Mouse (Mus musculus) lung, embryonic 14.5 days (tissue): Measurements from ENCODE around the gene Lrrc20. TPM values are rescaled to one million over a fixed set of nuclear protein-coding genes. Genes with fewer than 3 reads are reported as not detected.

ENCODE experiments used
- ATAC-seq: fragments of 200-750 bp; cut with Nextera tagmentation; 2 replicates; pipeline ENCODE4 v1.8.0; 2017; ENCODE audit warnings: mild to moderate bottlenecking, moderate TSS enrichment, moderate library complexity; ENCODE audit not compliant: insufficient read depth
- DNase-seq: peaks from one replicate; pipeline ENCODE4 v3.0.0-alpha.2; 2015
- H3K27ac ChIP-seq: fragments of 300-500 bp; sonication (generic); 2 replicates; pipeline ENCODE4 v1.5.1; 2014; ENCODE audit warnings: low read depth, mild to moderate bottlenecking, moderate library complexity
- H3K27me3 ChIP-seq: fragments of 300-500 bp; sonication (generic); 2 replicates; pipeline ENCODE4 v1.6.1; 2014; ENCODE audit warnings: low read length, control low read depth; ENCODE audit not compliant: insufficient read depth
- H3K36me3 ChIP-seq: fragments of 300-500 bp; sonication (generic); 2 replicates; pipeline ENCODE4 v1.6.1; 2014; ENCODE audit warnings: control low read depth; ENCODE audit not compliant: insufficient read depth
- H3K4me1 ChIP-seq: fragments of 300-500 bp; sonication (generic); 2 replicates; pipeline ENCODE4 v1.6.1; 2014; ENCODE audit warnings: antibody characterized with exemption, control low read depth; ENCODE audit not compliant: insufficient read depth
- H3K4me2 ChIP-seq: fragments of 300-500 bp; sonication (generic); 2 replicates; pipeline ENCODE4 v1.6.1; 2014; ENCODE audit warnings: mild to moderate bottlenecking
- H3K4me3 ChIP-seq: fragments of 300-500 bp; sonication (generic); 2 replicates; pipeline ENCODE4 v1.5.1; 2014; ENCODE audit warnings: low read depth, low read length
- H3K9ac ChIP-seq: fragments of 300-500 bp; sonication (generic); 2 replicates; pipeline ENCODE4 v1.6.1; 2014
- H3K9me3 ChIP-seq: fragments of 300-500 bp; sonication (generic); 2 replicates; pipeline ENCODE4 v1.6.1; 2016; ENCODE audit warnings: low read depth, low read length, control low read depth
- CTCF ChIP-seq: IDR thresholded peaks from 2 replicates; pipeline ENCODE4 v1.5.1; 2016; ENCODE audit warnings: antibody characterized with exemption, low read depth
- WGBS: fragments of 180-500 bp; shearing (Covaris S2); extraction: QIAGEN DNeasy Blood & Tissue Kit; methylation state at CpG from one replicate; pipeline ENCODE4 v1.1.7; 2014; 5-methylcytosine and 5-hydroxymethylcytosine counted together
- polyA plus RNA-seq: library from polyadenylated mRNA; unstranded; fragments of >200 nt; fragmentation: Nextera tagmentation; extraction: Ambion mirVana; gene quantifications from 2 replicates; pipeline ENCODE4 v1.2.1, GENCODE M21; 2014

The Lrrc20 gene
- polyA plus RNA-seq, 1 experiment from 2014 or later, result 9.8 TPM

- H3K4me1 ChIP-seq, result 0 out of 2 replicates have a peak, but pooled peaks cover 2% of the 10 kb centered on the region
- H3K36me3 ChIP-seq, result no peaks in the 10 kb centered on the region
- H3K4me2 ChIP-seq, result no peak overlapping the region
- H3K4me3 ChIP-seq, result no peak overlapping the region
- TF ChIP-seq CTCF, result no peak
- ATAC-seq (no peak), DNase-seq (no peak)
- no peak overlapping the region for H3K27ac ChIP-seq
- H3K9ac ChIP-seq, result no peak overlapping the region
- H3K27me3 ChIP-seq, result no peaks in the 10 kb centered on the region
- WGBS, result 59% methylated on average over 1 of the region's 1 CpGs
- no peaks in the 10 kb centered on the region for H3K9me3 ChIP-seq
Measured at GRCm38 (mm10) chr10:61474344-61474743, 1.3 kb upstream of the Lrrc20 start.

- Histone ChIP-seq H3K36me3 (no peaks in the 10 kb centered on the region), H3K9me3 (no peaks in the 10 kb centered on the region), H3K27me3 (no peaks in the 10 kb centered on the region), H3K9ac (peak overlapping the region; percentile 54), H3K4me2 (peak overlapping the region; percentile 98), H3K27ac (peak overlapping the region; percentile 83), H3K4me1 (0 out of 2 replicates have a peak, but pooled peaks cover 2% of the 10 kb centered on the region), H3K4me3 (peak overlapping the region; percentile 68)
- 4% methylated on average over 15 of the region's 15 CpGs for WGBS
- peak; percentile 21 for DNase-seq
- ATAC-seq, result no peak
- no peak for TF ChIP-seq CTCF
Measured at GRCm38 (mm10) chr10:61476440-61477165, 1.0 kb downstream of the Lrrc20 start.

GRCm38 (mm10) chr10:61479461-61479860, 3.9 kb downstream of the Lrrc20 start:
- Histone ChIP-seq H3K9ac (no peak overlapping the region), H3K4me2 (no peak overlapping the region), H3K27ac (no peak overlapping the region), H3K4me3 (no peak overlapping the region), H3K4me1 (0 out of 2 replicates have a peak, but pooled peaks cover 2% of the 10 kb centered on the region), H3K9me3 (no peaks in the 10 kb centered on the region), H3K36me3 (no peaks in the 10 kb centered on the region), H3K27me3 (no peaks in the 10 kb centered on the region)
- DNase-seq (no peak), ATAC-seq (no peak)
- 83% methylated on average over 10 of the region's 10 CpGs for WGBS
- no peak for TF ChIP-seq CTCF

- H3K4me2 ChIP-seq, result no peak overlapping the region
- ATAC-seq (no peak), DNase-seq (no peak)
- no peaks in the 10 kb centered on the region for H3K27me3 ChIP-seq
- 0 out of 2 replicates have a peak, but pooled peaks cover 2% of the 10 kb centered on the region for H3K4me1 ChIP-seq
- TF ChIP-seq CTCF, result no peak
- WGBS, result 89% methylated on average over 4 of the region's 4 CpGs
- H3K27ac ChIP-seq, result no peak overlapping the region
- no peak overlapping the region for H3K4me3 ChIP-seq
- no peaks in the 10 kb centered on the region for H3K36me3 ChIP-seq
- no peaks in the 10 kb centered on the region for H3K9me3 ChIP-seq
- no peak overlapping the region for H3K9ac ChIP-seq
Measured at GRCm38 (mm10) chr10:61479927-61480326, 4.3 kb downstream of the Lrrc20 start.

- no peaks in the 10 kb centered on the region for H3K36me3 ChIP-seq
- no peaks in the 10 kb centered on the region for H3K9me3 ChIP-seq
- H3K4me2 ChIP-seq, result no peak overlapping the region
- no peaks in the 10 kb centered on the region for H3K27me3 ChIP-seq
- 0 out of 2 replicates have a peak, but pooled peaks cover 2% of the 10 kb centered on the region for H3K4me1 ChIP-seq
- H3K4me3 ChIP-seq, result no peak overlapping the region
- DNase-seq (no peak), ATAC-seq (no peak)
- TF ChIP-seq CTCF, result no peak
- H3K9ac ChIP-seq, result no peak overlapping the region
- WGBS, result 51% methylated on average over 1 of the region's 1 CpGs
- no peak overlapping the region for H3K27ac ChIP-seq
Measured at GRCm38 (mm10) chr10:61480488-61480887, 4.9 kb downstream of the Lrrc20 start.

GRCm38 (mm10) chr10:61482771-61483170, 7.2 kb downstream of the Lrrc20 start:
- WGBS, result 83% methylated on average over 7 of the region's 7 CpGs
- ATAC-seq (no peak), DNase-seq (no peak)
- no peaks in the 10 kb centered on the region for H3K36me3 ChIP-seq
- H3K4me2 ChIP-seq, result no peak overlapping the region
- no peak overlapping the region for H3K27ac ChIP-seq
- H3K4me3 ChIP-seq, result no peak overlapping the region
- no peak overlapping the region for H3K9ac ChIP-seq
- no peaks in the 10 kb centered on the region for H3K4me1 ChIP-seq
- no peak for TF ChIP-seq CTCF
- H3K9me3 ChIP-seq, result no peaks in the 10 kb centered on the region
- no peaks in the 10 kb centered on the region for H3K27me3 ChIP-seq

GRCm38 (mm10) chr10:61484801-61485200, 9.2 kb downstream of the Lrrc20 start:
- H3K4me3 ChIP-seq, result no peak overlapping the region
- no peak overlapping the region for H3K4me2 ChIP-seq
- no peak for TF ChIP-seq CTCF
- DNase-seq, result no peak
- H3K27ac ChIP-seq, result no peak overlapping the region
- 71% methylated on average over 11 of the region's 11 CpGs for WGBS
- H3K9ac ChIP-seq, result no peak overlapping the region
- ATAC-seq, result no peak
- no peaks in the 10 kb centered on the region for H3K4me1 ChIP-seq
- H3K27me3 ChIP-seq, result no peaks in the 10 kb centered on the region
- H3K9me3 ChIP-seq, result no peaks in the 10 kb centered on the region
- H3K36me3 ChIP-seq, result no peaks in the 10 kb centered on the region
